ENCODE assay signal across 19 mouse cellular contexts in genomic region chr5:130110632-130111464, GRCm38 (mm10). TPM values are rescaled to one million over a fixed set of nuclear protein-coding genes. Genes with fewer than 3 reads are reported as not detected.
A peak's percentile ranks its signal among the peaks of the same experiment; 100 is the strongest.
DNase-seq lines count a peak whose midpoint lies in the region; ATAC-seq and TF ChIP-seq lines count a peak whose summit lies in the region.
"Had no signal": no experiment of that assay in that cellular context is flagged by ENCODE, and none has a peak within 500 bp of the region (broad histone marks: within the 10 kb centered on the region; RNA-seq: fewer than 3 reads in every experiment).

No protein-coding gene starts in this region.

- no peak for TF ChIP-seq POLR2A in embryonic fibroblast, embryonic 13.5 days (IDR thresholded peaks at IDR 0.05; ENCODE audit: low read depth, low read length)

- H3K9me3 ChIP-seq in kidney, embryonic 15.5 days (replicated peaks), result no peaks in the 10 kb centered on the region
- H3K9me3 ChIP-seq in neural tube, embryonic 15.5 days (replicated peaks), result no peaks in the 10 kb centered on the region
- H3K9me3 ChIP-seq in forebrain, embryonic 12.5 days, result no peaks in the 10 kb centered on the region
- H3K9me3 ChIP-seq: forebrain, embryonic 15.5 days; G1E; neural tube, embryonic 12.5 days had no signal

- no peak for DNase-seq in kidney, postnatal 14 days
- DNase-seq in neural tube, embryonic 10.5 days (ENCODE audit: extremely low spot score, low spot score), result no peak
- peak; percentile 13 for DNase-seq in testis, postnatal 14 days (ENCODE audit: low spot score)
- DNase-seq: adrenal gland, postnatal 10 days; cerebellum, adult 18-20 months; heart, adult 11 months; lung, adult 18-20 months; right cerebral cortex, postnatal 25 days; thymus, postnatal 4 days had no signal

- peak overlapping the region; percentile 33; the same call in 1 of the 2 replicates for H3K27ac ChIP-seq in kidney, embryonic 15.5 days
- peak overlapping the region; percentile 33 for H3K27ac ChIP-seq in neural tube, embryonic 15.5 days (replicated peaks)
- peak overlapping the region; percentile 53 for H3K27ac ChIP-seq in embryonic fibroblast, embryonic 13.5 days (ENCODE audit: insufficient read depth, low read length)
- H3K27ac ChIP-seq in forebrain, embryonic 12.5 days, result no peak overlapping the region
- H3K27ac ChIP-seq: forebrain, embryonic 15.5 days; hindbrain, postnatal 0 days; neural tube, embryonic 12.5 days; stomach, postnatal 0 days had no signal

- H3K4me1 ChIP-seq in kidney, embryonic 15.5 days, result no peaks in the 10 kb centered on the region
- peaks cover 7% of the 10 kb centered on the region; the same call in 1 of the 2 replicates for H3K4me1 ChIP-seq in neural tube, embryonic 15.5 days
- no peaks in the 10 kb centered on the region for H3K4me1 ChIP-seq in embryonic fibroblast, embryonic 13.5 days (ENCODE audit: control insufficient read depth, insufficient read depth, low read length)
- no peaks in the 10 kb centered on the region for H3K4me1 ChIP-seq in forebrain, embryonic 12.5 days
- H3K4me1 ChIP-seq: forebrain, embryonic 15.5 days; neural tube, embryonic 12.5 days had no signal

- no peak overlapping the region for H3K4me2 ChIP-seq in kidney, embryonic 15.5 days
- no peak overlapping the region for H3K4me2 ChIP-seq in neural tube, embryonic 15.5 days
- H3K4me2 ChIP-seq in forebrain, embryonic 12.5 days, result no peak overlapping the region
- H3K4me2 ChIP-seq: forebrain, embryonic 15.5 days; neural tube, embryonic 12.5 days had no signal

- H3K4me3 ChIP-seq in kidney, embryonic 15.5 days (replicated peaks), result no peak overlapping the region
- H3K4me3 ChIP-seq in neural tube, embryonic 15.5 days (replicated peaks), result no peak overlapping the region
- no peak overlapping the region for H3K4me3 ChIP-seq in embryonic fibroblast, embryonic 13.5 days (ENCODE audit: insufficient read depth, low read length)
- H3K4me3 ChIP-seq in forebrain, embryonic 12.5 days (replicated peaks), result no peak overlapping the region
- H3K4me3 ChIP-seq: forebrain, embryonic 15.5 days; neural tube, embryonic 12.5 days had no signal

- no peak for ATAC-seq in kidney, embryonic 15.5 days (replicated peaks; ENCODE audit: low FRiP score)
- ATAC-seq in neural tube, embryonic 15.5 days (ENCODE audit: low FRiP score), result no peak
- ATAC-seq in forebrain, embryonic 12.5 days (ENCODE audit: low FRiP score), result no peak
- ATAC-seq in CD4-positive, CD25-positive, alpha-beta regulatory T cell, adult 4 months, result no peak
- ATAC-seq: forebrain, embryonic 15.5 days; hindbrain, postnatal 0 days had no signal

- H3K9ac ChIP-seq in kidney, embryonic 15.5 days, result no peak overlapping the region
- H3K9ac ChIP-seq in neural tube, embryonic 15.5 days (replicated peaks), result no peak overlapping the region
- H3K9ac ChIP-seq in forebrain, embryonic 12.5 days, result no peak overlapping the region
- H3K9ac ChIP-seq: forebrain, embryonic 15.5 days; neural tube, embryonic 12.5 days had no signal

- no peaks in the 10 kb centered on the region for H3K27me3 ChIP-seq in kidney, embryonic 15.5 days
- H3K27me3 ChIP-seq in neural tube, embryonic 15.5 days (replicated peaks), result no peaks in the 10 kb centered on the region
- H3K27me3 ChIP-seq in forebrain, embryonic 12.5 days, result no peaks in the 10 kb centered on the region
- H3K27me3 ChIP-seq: forebrain, embryonic 15.5 days; neural tube, embryonic 12.5 days had no signal

- peaks cover 18% of the 10 kb centered on the region for H3K36me3 ChIP-seq in kidney, embryonic 15.5 days
- peaks cover 18% of the 10 kb centered on the region; the same call in 1 of the 2 replicates for H3K36me3 ChIP-seq in neural tube, embryonic 15.5 days
- peaks cover 19% of the 10 kb centered on the region for H3K36me3 ChIP-seq in forebrain, embryonic 12.5 days (replicated peaks)
- H3K36me3 ChIP-seq: G1E had no signal

- no peak for TF ChIP-seq CTCF in embryonic fibroblast, embryonic 13.5 days (IDR thresholded peaks at IDR 0.05; ENCODE audit: borderline replicate concordance, insufficient read depth, low read length)

- whole genome bisulfite sequencing in kidney, embryonic 15.5 days, result 68% methylated on average over 12 of the region's 12 CpGs
- WGBS in neural tube, embryonic 15.5 days, result 73% methylated on average over 12 of the region's 12 CpGs
- WGBS in forebrain, embryonic 12.5 days, result 84% methylated on average over 12 of the region's 12 CpGs

RNA-seq across cellular contexts. Expression of gene Kctd7, which starts 33.8 kb away (rescaled TPM):
- polyA plus RNA-seq in kidney, embryonic 15.5 days (2015; fragmentation: Nextera tagmentation; extraction: Ambion mirVana), result 4.7 and 5.0 TPM in 2 replicates
- polyA plus RNA-seq in neural tube, embryonic 15.5 days (2015; fragmentation: Nextera tagmentation; extraction: Ambion mirVana), result 14.9 and 16.4 TPM in 2 replicates
- polyA plus RNA-seq in embryonic fibroblast, embryonic 13.5 days (2011; ENCODE audit: insufficient read length, low read depth, missing spikeins), result 3.6 and 4.4 TPM in 2 replicates
- polyA plus RNA-seq in forebrain, embryonic 12.5 days (2016; fragmentation: Nextera tagmentation; extraction: Ambion mirVana), result 7.5 and 7.7 TPM in 2 replicates
- polyA plus RNA-seq in CD4-positive, CD25-positive, alpha-beta regulatory T cell, adult 4 months (2017; shearing (Covaris generic)), result 1 to 10 TPM; 2.2 to 2.8 TPM

RNA-seq across cellular contexts. Expression of gene Tpst1, which starts 37.7 kb away (rescaled TPM):
- 67.7 and 72.5 TPM in 2 replicates for polyA plus RNA-seq in kidney, embryonic 15.5 days (2015; fragmentation: Nextera tagmentation; extraction: Ambion mirVana)
- polyA plus RNA-seq in neural tube, embryonic 15.5 days (2015; fragmentation: Nextera tagmentation; extraction: Ambion mirVana), result 58.8 and 59.2 TPM in 2 replicates
- 34.0 and 44.9 TPM in 2 replicates for polyA plus RNA-seq in embryonic fibroblast, embryonic 13.5 days (2011; ENCODE audit: insufficient read length, low read depth, missing spikeins)
- 55.1 and 56.5 TPM in 2 replicates for polyA plus RNA-seq in forebrain, embryonic 12.5 days (2016; fragmentation: Nextera tagmentation; extraction: Ambion mirVana)
- polyA plus RNA-seq in CD4-positive, CD25-positive, alpha-beta regulatory T cell, adult 4 months (2017; shearing (Covaris generic)), result 1 to 10 TPM; 1.8 to 3.6 TPM
- polyA plus RNA-seq: G1E had no signal
